Mouse (Mus musculus): ENCODE results near the gene Coro2a.
"Not testable (repeated sequence)": the region's sequence is repeated elsewhere in the genome, so short reads cannot be mapped to it uniquely, and the experiment has no call there.

- TF ChIP-seq CTCF, EP300 (IDR thresholded peaks at IDR 0.05; ENCODE audit: low read depth): not testable (repeated sequence)
Observed at GRCm38 (mm10) chr4:46581577-46581976, 20.4 kb downstream of the Coro2a start.
